Mouse (Mus musculus): ENCODE measurements at regions not wholly inside any gene's neighbourhood (a gene's known extent, or its start where the extent isn't known, plus 50 kb on each side); places are given as distances from the start of the nearest gene placed in this dataset.
"Not testable (repeated sequence)": the region's sequence is repeated elsewhere in the genome, so short reads cannot be mapped to it uniquely, and the experiment has no call there.

DNA sequence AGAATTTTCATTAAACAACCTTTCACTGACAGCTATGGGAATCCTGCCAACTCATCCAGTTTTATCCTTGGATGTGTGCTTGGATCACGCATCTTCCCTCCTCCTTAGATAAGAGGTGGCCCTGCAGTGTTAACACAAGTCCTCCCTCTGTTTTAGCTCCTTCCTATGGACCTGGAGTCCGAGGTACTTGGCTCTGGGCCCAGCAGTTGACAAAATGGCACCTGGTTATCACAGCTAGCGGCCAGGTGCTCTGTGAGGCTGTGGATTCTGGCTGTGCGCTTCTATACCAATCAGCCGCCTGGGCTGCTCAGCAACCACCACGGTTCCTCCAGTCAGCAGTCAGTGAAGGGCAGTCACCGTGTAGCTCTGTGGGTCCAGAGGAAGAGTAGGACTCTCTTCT, 157.4 kb downstream of the Prdm2 start:
- no peak for DNase-seq

DNA sequence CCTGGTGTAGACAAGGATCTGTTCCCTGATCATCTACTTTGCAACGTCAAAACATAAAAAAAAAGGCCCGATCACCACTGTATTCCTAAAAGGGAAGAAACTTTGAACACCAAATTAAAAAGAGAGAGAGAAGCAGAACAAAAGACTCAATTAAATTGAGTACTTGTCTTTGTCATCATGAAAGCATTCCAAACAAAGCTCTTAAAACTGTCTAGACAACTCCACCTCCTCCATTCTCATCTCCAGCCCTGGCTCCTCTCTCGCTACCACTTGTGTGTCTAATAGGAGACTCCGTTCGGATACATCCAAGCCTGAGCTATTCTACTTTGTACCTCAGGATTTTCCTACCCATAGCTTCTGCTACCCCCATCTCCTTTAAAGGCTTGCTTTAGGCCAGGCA, 159.8 kb downstream of the Prdm2 start:
- no peak for DNase-seq

DNA sequence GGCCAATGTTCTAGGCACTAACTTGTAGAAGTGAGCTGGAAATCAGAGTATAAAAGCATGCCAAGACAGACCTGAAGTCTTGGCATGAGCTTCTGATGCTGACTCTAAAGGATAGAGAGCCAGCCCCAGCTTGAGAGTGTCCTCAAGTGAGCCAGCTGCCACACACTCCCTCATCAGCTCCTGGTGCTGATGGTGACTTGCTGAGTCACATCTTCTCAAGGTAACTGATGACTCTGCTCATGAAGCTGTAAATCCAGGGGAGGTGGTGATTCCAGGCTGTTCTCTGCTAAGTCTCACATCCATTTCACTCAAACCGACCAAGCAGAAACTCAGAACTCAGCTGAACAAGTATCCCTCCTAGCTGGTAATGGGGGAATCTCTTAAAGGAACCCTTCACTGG, 161.6 kb downstream of the Prdm2 start:
- DNase-seq, result no peak

DNA sequence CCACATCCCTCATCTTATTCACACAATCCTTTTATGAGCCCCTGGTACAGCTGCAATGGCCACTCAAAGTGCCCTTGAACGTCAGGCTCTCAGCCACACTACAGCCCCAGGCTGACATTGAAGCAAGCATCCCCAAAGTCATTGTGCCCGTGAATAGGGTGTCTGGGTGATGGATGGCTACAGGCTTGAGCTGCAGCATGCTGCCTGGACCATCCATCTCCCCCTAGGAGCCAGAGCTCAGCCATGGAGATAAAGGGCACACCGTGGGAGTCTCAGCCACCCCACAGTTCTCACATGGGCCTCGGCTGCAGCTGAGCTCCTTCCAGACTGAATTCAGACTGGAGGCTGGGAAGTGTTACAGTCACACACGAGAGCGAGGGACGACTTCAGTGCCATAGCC, 167.6 kb downstream of the Prdm2 start:
- no peak for DNase-seq

DNA sequence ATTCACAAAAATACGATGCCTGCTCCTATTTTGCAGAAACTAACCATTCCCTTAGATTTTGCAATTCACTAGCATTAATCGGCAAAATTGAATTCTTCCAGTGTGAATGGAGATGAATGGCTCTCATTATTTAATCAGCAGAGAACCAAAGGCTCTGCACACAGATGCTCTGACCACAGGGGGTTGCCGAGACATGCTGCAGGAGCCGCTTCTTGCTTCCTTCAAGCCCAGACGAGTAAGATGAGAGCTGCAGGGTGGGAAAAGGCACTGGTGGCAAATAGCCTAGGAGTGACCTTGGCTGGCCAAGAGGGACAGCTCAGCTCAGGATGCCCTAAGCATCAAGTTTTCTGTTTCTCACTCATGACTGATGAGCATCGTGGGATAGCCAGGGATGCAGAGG, 170.0 kb downstream of the Prdm2 start:
- DNase-seq, result no peak

DNA sequence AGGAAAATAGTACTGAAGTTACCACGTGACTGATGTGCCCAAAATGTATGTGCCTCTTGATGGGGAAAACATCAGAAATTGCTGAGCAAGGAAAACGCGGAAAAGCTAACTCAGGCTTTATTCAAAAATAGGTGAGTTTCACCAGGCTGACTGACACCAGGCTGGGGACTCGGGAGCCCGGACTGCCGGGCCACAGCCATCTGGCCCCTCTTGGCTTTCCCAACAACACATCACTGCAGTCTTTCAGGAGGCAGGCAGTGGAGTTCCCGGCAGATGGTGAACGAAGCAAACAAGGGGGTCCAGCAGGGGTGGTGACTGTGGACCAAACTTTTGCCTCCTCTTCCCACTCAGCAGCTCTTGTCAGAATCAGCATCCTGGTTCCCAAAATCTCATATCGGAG, 174.2 kb downstream of the Prdm2 start:
- no peak for DNase-seq

DNA sequence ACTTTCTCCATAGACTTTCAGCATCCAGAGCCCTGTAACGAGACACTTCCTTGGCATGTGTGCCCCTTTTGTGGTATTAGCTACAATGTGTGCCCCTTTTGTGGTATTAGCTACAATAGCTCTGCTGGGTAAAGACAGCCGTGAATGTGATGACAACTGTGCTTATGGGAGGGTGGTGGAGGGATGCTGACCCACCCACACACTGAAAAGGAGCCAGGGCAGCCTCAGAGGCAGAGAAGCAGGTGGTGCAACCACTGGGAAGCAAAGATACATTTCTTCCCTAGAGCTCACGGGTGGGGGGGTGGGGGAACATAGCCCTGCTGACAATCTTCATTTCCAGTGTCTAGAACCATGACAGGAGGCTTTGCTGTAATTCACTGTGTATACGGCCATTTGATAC, 176.1 kb downstream of the Prdm2 start:
- DNase-seq, result no peak

DNA sequence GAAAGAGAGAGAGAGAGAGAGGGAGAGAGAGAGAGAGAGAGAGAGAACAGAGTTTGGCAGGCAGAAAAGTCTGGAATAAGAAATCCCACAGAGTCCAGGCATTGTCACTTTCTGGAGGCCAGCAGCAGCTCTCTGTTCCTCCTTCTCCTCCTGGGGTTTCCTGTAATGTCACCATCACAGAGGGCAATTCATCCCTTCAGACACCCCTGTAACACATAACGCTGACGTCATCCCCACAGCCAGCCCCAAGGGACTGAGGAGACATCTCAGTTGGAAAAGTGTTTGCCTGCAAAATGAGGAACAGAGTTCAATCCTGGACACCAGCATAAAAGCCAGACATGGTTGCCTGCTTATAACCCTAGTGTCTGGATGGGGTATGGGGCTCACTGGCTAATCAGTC, 177.7 kb downstream of the Prdm2 start:
- not testable (repeated sequence) for DNase-seq

DNA sequence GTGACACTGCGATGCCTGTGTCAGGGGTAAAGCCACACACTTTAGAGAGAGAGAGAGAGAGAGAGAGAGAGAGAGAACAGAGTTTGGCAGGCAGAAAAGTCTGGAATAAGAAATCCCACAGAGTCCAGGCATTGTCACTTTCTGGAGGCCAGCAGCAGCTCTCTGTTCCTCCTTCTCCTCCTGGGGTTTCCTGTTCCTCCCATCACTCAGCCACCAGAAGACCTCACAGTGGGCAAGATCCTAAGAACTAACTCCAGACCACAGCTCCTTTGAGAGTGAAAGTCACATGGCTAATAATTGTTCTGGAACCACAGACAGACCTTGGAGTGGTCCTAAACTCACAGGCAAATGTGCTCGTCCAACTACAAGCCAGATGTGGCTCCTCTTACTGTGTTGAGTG, 178.5 kb downstream of the Prdm2 start:
- DNase-seq, result not testable (repeated sequence)

DNA sequence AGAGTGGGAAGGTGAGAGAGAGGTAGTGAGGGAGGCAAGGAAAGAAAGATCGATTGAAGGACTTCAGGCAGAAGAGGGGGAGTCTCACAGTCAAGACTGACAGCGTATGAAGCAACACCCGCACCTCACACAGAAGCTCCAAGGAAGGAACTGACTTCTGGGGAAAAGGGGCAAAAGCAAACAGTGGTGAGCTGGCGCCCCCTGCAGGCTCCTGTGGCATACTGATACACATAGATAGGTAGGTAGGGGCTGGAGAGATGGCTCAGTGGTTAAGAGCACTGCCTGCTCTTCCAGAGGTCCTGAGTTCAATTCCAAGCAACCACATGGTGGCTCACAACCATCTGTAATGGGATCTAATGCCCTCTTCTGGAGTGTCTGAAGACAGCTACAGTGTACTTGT, 183.0 kb downstream of the Prdm2 start:
- DNase-seq, result peak; percentile 2 to 40

DNA sequence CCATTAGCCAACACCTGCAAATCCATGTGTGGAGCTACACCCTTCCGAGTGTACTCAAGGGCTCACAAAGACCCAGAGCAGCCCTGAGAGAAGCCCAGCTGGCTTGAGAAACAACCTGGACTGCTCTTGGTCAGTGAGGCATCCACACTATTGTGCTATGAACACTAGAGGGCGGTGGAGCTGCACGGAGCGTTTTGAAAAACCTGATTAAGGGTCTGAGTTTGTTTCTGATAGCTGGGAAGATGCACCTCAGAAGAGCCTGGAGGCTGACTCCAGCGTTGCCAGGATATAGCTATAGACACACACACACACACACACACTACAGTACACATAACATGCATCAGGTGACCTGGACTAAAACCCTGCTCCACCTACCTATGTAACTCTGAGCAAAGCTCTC, 185.5 kb downstream of the Prdm2 start:
- peak; percentile 45 to 75 for DNase-seq

DNA sequence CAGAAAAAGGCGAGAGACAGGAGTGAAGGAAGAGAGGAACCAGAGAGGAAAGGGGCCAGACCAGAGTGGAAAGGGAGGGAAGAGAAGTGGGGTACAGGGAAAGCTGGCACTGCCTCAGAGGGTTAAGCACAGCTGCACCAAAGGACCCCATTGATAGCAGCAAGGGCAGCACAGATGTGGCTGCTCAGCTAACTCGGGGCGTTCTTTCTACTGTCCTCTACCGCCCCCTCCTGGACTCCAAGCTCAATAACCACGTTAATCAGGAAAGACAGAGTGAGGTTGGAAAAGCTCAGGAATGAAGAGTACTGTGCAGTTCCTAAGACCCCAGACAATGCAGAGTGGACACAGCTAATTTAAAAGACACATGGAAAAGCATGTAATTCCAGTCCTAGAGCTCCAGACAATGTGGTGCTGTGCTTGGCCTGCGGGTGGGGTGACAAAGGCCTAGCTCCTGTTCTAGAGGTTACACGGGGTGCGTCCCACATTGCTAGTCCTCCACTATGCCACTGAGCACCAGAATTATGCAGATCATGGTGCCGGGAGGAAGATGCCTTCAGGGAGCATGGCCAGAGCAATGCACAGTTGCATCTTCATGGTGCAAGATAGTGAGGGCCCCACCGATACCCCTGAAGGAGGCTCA, 191.4 kb downstream of the Prdm2 start:
- peak; percentile 52 to 82 for DNase-seq

DNA sequence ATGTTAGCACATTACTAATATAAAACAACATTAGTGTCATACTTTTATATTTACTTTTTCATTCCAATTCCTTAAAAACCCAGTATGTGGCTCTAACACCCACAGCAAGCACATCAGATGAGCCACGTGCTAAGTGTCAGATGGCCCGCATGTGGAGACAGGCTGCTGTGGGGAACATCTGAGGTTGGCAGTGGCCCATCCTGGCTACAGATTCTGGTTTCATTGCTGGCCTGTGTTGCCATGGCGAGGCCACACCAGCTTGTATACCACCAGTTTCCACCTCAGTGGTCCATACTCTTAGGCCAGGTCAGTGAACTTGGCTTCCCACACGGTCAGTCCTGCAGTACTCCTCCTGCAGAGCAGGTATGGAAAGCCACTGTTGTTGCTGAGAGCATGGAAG, 192.1 kb downstream of the Prdm2 start:
- no peak for DNase-seq

DNA sequence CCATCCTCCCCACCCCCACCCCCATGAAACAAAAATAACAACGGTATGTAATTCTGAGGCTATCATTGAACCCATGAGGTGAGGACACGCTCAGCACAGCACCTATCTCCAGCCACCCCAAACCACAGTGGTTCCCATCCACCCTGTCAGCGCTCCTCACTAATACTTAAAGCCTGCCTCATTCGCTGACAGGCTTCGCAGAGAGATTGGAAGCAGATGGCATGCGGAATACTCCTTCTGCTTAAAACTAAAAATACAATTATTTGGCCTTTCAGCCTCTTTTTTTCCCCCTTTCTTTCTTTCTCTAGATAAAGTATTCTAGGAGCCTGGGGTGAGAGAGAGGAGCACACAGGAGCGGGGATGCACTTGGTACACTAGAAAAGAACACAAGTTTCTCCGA, 199.9 kb downstream of the Prdm2 start:
- DNase-seq, result no peak

DNA sequence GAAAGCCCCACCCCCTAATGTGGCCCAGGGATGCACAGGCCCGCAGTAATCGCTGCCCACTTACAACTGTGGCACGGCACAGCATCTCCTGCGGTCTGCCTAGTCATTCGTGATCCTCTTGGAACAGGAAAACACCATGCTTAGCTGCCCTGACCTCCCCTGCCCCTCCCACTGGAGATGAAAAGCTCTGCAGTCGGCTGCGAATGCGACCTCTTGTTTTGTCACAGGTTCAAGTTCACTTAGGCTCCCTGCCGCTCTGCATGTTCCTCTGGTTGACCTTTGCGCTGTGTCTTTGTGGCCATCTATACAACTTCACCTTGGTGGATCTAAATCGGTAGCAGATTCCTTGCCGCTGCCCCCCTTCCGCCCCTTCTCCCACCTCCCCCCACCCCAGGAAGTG, 210.8 kb downstream of the Prdm2 start:
- no peak for DNase-seq

DNA sequence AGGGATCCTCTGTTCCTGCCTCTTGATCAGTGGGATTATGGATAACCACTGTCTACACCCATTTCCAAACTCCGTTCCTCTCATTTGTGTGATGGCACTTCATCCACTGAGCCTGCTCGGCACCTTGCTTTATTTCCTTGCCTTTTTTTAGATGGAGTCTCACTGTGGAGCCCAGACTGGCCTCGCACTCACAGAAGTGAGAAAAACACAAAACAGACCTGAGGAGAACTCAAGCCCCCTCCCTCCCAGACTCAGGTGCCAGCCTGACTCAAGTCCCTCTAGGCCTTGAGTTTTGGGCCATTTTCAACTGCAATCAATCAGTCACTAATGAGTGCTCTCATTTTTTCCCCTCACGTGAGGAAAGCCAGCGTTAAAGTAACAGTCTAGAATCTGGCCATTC, 211.3 kb downstream of the Prdm2 start:
- DNase-seq, result no peak

DNA sequence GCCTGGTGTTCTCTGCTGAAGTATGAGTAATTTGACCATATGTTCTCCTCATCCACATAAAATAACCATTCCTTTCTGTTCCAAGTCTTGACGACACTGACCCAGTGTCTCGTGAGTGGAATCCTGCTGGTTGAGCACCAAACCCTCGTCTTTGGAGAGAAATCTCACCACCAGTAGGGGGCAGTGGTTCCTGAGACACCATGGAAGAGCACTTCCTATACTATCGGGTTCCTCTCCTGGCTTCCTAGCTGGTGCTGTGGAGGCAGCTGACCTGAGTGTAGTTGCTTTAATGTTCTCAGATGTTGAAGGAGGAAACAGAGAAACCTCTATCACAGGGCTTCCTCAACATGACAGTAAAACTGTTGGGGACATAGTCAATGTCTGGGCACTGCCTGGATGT, 216.4 kb downstream of the Prdm2 start:
- DNase-seq, result no peak

DNA sequence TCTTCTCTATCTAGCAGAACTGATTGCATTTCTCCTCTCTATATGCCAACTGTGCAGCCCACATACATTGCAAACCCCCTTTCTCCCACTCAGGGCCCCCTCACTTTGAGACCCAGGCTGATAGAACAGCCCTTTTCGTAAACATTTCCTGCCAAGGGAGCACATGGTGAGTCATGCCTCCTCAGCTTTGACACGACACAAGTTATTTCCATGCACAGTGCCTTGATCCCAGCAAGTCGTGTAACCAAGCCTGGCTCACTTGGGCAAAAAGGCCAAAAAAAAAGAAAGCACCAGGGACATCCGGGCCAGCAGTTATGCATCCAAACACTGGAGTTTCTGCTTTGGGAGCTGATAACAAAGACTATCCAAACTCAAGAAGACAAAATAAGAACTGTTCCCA, 221.4 kb downstream of the Prdm2 start:
- no peak for DNase-seq

DNA sequence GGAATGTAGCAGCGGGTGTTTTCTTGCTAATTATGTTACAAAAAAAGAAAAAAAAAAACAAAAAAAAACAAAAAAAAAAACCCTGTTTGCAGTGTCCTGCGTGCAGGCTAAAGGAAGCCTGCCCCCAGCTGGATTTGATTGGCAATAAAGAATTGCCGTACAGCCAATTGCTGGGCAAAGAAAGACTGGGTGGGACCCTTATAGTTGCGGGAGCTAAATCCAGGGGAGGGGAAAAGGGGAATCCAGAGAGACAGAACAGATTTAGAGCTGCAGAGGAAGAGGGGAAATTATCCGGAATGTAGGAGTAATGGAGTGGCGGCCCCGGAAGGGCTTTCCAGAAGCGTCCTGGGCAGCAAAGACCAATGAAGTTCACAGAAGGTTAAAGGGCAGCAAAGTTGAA, 223.6 kb downstream of the Prdm2 start:
- DNase-seq, result no peak

DNA sequence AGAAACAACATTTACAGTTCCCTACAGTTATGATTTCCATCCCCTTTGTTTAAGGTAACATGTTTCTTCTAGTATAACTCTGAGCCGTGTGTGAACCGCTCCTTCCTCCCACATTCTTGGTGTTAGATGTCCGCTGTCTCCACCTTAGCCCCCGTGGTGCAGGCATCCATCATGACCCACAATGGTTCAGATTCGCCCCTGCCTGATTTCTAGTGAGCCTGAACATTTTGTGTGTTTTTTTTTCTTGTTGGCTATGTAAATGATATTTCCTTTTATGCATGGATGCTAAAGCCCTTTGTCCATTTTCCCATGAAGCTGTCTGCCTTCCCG, 229.5 kb downstream of the Prdm2 start:
- DNase-seq, result no peak

DNA sequence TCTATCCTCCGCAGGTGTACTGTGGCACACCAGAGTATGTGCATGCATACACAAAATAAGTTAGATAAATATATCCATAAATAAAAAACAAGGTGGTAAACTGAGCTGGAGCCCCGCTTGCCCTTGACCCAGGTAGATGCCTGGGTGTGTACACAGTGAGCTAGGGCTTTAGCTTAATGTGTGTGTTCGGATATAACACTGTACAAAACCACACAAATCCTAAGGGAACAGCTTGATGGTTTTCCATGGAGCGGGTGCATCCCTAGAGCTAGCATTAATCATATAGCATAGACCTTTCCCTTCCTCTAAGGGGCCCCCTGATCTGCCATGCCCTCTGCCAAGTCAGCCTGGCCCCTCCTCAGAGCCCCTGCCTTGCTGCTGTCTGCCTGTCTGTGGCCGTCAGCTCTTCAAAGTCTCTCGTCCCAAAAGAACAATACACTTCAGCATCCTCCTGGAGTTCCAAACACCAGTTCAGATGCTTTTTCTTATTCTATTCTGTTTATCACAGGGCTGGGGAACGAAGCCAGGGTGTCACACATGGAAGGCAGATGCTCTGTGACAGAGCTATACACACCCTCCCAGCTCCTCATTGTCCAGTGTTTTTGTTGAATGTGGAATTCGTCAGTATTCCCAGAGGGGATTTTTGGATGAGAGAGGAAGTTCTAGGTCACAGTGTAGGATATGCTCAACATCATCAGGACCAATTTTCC, 230.1 kb downstream of the Prdm2 start:
- no peak for DNase-seq

DNA sequence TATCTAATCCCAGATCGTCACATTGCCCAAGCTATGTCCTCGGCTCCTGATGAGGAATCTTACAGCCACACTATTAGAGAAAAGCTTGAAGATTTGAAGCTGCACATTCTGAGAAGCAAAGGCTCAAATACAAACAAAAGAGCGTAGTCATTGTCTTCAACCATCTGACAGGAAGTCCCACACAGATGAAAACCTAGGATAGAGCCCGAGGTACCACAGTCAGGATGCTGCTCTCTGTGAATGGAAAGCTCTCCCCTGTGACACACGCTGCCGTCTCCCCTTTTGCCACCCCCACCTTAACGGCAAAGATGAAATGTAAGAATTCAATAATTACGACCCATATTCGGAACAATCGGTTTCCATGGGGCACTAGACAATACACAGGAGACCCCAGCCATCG, 237.2 kb downstream of the Prdm2 start:
- DNase-seq, result no peak

DNA sequence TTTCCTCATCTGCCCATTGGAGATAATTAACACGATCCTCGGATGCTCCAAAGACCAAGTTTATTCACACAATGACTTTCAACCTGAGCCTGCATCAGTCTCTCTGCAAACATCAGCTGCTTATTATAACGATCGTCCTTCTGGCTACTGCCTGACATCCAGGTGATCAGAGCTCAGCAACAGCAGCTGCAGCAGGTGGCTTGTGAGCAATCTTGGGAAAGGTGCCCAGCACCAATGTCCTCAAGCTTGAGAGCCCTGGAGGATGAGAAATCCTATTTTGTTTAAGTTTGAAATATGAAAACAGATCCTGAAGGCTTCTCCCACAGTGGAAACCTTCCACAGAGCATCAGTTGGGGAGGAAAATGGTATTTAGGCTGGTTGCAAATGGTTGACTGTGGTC, 242.8 kb downstream of the Prdm2 start:
- DNase-seq, result no peak

DNA sequence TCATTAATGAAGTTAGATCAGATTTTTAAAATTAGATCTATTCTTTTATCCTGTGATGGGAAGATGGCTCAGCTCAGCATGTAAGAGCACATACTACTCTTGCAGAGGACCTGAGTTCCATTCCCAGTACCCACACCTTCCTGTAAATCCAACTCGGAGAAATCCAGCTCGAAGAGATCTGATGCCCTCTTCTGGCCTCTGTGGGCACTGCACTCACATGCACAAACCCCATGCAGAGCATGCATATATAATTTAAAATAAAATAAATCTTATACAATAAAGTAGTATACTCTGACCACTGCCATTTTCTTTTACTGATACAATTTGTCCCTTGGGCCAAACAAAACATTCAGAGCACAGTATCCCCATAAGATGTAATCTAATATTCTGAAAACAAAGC, 245.2 kb downstream of the Prdm2 start:
- DNase-seq, result peak in 1 of 2 experiments; percentile 6

DNA sequence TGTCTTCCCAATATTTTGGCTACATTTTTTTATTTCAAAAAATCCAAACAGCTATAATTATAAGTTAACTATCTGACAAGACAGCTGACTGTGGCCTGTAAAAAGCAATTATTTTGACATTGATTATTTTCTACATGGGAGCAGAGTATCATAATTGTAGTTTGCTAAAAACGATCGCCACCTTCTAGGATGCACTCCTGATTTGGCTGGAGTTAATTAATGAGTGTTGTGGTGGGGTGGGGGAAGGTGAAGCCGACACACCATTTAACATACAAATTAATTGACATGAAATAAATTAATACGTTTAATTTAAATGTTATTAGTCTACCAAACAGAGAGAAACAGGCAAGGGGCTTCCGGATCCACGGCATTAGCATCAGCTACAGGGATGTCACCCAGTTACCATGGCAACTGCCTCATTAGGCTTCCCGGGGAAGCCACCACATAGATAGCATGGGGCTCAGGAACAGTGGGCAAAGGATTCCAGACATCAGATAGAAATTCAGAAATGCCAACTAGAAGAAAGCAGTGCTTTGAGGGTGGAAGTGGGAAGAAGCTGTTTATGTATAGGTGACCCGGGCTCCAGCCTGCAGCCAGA, 255.9 kb downstream of the Prdm2 start:
- DNase-seq, result no peak
